Mouse (Mus musculus) lung, adult 2 months (tissue): ENCODE data around the gene Comt.

Experiments
- CTCF ChIP-seq: fragments of 200-500 bp; IDR thresholded peaks from 2 replicates; pipeline ENCODE4 v1.5.1; 2011; ENCODE audit warnings: mild to moderate bottlenecking, low read length, control low read depth; ENCODE audit not compliant: insufficient read depth
- POLR2A ChIP-seq: fragments of 200-500 bp; IDR thresholded peaks from 2 replicates; pipeline ENCODE4 v1.6.1; 2011; ENCODE audit warnings: low read depth, mild to moderate bottlenecking, control low read depth, low read length, borderline replicate concordance; ENCODE audit errors: extremely low read depth

GRCm38 (mm10) chr16:18409776-18410175 lies 16.9 kb downstream of the Comt start:
- TF ChIP-seq CTCF (no peak), POLR2A (no peak)
